Mouse (Mus musculus) cortical plate, adult 2 months (tissue): Measurements from ENCODE around the gene Cnn3. TPM values are rescaled to one million over a fixed set of nuclear protein-coding genes. Genes with fewer than 3 reads are reported as not detected.
A peak's percentile ranks its signal among the peaks of the same experiment; 100 is the strongest.

Experiments used
- H3K27ac ChIP-seq: fragments of 200-500 bp; 2 replicates; pipeline ENCODE4 v1.5.1; 2012; ENCODE audit warnings: low read length, control low read depth, inconsistent platforms; ENCODE audit not compliant: insufficient read depth
- H3K4me1 ChIP-seq: fragments of 200-500 bp; 2 replicates; pipeline ENCODE4 v1.6.1; 2011; ENCODE audit warnings: low read length; ENCODE audit not compliant: control insufficient read depth, insufficient read depth
- H3K4me3 ChIP-seq: fragments of 200-500 bp; 2 replicates; pipeline ENCODE4 v1.5.1; 2011; ENCODE audit warnings: mild to moderate bottlenecking, low read length, control low read depth; ENCODE audit not compliant: insufficient read depth
- CTCF ChIP-seq: fragments of 200-500 bp; IDR thresholded peaks from 2 replicates; pipeline ENCODE4 v1.5.1; 2011; ENCODE audit warnings: mild to moderate bottlenecking, control low read depth, low read length; ENCODE audit not compliant: insufficient read depth; ENCODE audit errors: extremely low read depth
- POLR2A ChIP-seq: fragments of 200-500 bp; IDR thresholded peaks from 2 replicates; pipeline ENCODE4 v1.6.1; 2011; ENCODE audit warnings: mild to moderate bottlenecking, low read length, control low read depth; ENCODE audit not compliant: insufficient read depth; ENCODE audit errors: extremely low read depth
- polyA plus RNA-seq: library from polyadenylated mRNA; depleted of rRNA; stranded (reverse); fragments of >200 nt; gene quantifications from 2 replicates; pipeline ENCODE4 v1.2.3, GENCODE M21; 2012; rRNA removed

Cnn3 gene
- polyA plus RNA-seq, result 121 and 130 TPM in 2 replicates

DNA sequence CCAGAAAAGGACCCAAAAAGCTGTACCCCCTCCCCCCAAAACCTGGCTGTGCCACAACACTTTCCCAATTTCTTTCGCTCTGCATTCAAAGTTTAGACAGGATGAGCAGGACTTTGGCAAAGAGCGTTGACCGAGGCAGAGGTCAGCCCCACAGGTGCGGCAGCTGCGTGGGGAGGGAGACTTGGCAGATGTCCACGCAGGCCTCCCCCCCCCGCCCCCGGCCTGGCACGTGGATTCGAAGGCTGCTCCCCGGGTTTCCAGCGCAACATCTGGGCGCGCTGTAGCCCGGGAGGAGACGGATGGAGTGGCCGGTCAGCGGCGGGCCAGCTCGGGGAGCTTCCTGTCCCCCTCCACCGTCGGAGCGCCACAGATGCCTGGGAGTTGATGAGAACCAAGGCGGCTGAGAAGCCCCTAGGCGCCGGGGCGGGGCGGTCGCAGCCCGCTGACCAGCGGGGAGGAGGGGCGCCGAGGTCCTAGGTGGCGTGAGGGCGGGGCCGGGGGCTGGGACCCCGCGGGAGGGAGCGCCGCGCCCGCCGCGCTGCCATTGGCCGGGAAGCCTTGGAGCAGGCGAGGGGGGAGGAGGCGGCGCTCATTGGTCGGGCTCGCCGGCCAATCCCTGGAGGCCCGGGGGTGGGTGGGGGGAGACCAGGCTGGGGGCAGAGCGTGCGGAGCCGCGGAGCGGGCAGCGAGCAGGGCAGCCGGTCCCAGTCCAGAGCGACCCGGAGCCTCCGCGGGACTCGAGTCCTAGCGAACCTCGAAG lies at the start of gene Cnn3:
Gene Cnn3, plus strand, starts transcription at position 637 of the 760 bp plus-strand sequence.
- Histone ChIP-seq H3K27ac (peak within 1 kb of the TSS; percentile 99), H3K4me1 (no peaks in the 10 kb centered on the region), H3K4me3 (peak within 1 kb of the TSS; percentile 54)
- TF ChIP-seq POLR2A (peak; percentile 63; the same call in 1 of the 2 replicates), CTCF (no peak)

GRCm38 (mm10) chr3:121378708-121379612 lies 47.3 kb upstream of the Cnn3 start:
- no peaks in the 10 kb centered on the region for H3K4me1 ChIP-seq
- no peak overlapping the region for H3K27ac ChIP-seq
- H3K4me3 ChIP-seq, result no peak overlapping the region
- TF ChIP-seq POLR2A, result no peak
- no peak for TF ChIP-seq CTCF

DNA sequence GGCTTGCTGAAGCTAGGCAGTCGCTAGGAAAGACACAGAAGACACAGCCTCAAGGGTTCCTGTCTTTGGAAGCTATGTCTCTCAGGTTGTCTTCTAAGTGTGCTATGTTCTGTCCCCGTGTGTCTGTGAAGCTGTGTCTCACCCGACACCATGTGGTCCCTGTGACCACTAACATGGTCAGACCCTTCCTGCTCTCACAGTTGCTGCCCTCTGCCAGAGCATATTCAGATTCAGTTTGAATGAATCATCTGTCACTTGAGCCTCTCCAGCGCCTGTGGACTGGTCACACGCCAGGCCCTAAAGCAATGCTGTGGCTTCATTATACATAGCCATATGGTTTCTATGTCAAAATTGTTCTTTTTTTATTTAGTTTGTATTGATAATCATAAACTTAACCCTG lies 46.6 kb upstream of the Cnn3 start:
- Histone ChIP-seq H3K4me1 (no peaks in the 10 kb centered on the region), H3K27ac (no peak overlapping the region), H3K4me3 (no peak overlapping the region)
- TF ChIP-seq POLR2A (no peak), CTCF (no peak)

DNA sequence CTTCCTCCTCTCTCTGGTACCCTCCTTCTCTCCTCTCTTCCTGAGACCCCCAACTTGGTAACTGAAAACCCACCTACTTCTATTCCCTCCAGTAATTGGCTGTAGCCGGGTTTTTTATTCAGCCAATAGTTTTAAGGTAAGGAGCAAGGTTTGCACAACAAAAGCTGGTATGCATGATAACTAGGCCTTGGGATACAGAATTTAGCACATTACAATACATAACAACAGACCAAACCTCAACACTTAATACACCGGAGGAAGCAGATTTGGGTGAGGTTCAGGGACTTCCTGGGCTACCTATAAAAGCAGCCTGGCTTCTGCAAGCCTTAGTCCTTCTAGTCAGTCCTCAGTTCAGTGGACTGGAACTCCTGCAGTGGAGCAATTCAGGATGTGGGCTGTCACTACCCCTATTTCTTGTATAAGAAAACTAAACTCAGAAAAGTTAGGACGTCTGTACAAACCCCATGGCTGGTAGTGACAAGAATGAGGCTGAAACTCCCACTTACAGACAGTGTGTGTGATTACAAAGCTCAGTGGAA lies 38.8 kb upstream of the Cnn3 start:
- Histone ChIP-seq H3K4me3 (no peak overlapping the region), H3K4me1 (no peaks in the 10 kb centered on the region), H3K27ac (no peak overlapping the region)
- no peak for TF ChIP-seq CTCF
- no peak for TF ChIP-seq POLR2A

GRCm38 (mm10) chr3:121389366-121389765 lies 36.9 kb upstream of the Cnn3 start:
- Histone ChIP-seq H3K27ac (no peak overlapping the region), H3K4me3 (no peak overlapping the region), H3K4me1 (no peaks in the 10 kb centered on the region)
- TF ChIP-seq CTCF (no peak), POLR2A (no peak)

GRCm38 (mm10) chr3:121389860-121390530 lies 36.3 kb upstream of the Cnn3 start:
- H3K4me3 ChIP-seq, result no peak overlapping the region

DNA sequence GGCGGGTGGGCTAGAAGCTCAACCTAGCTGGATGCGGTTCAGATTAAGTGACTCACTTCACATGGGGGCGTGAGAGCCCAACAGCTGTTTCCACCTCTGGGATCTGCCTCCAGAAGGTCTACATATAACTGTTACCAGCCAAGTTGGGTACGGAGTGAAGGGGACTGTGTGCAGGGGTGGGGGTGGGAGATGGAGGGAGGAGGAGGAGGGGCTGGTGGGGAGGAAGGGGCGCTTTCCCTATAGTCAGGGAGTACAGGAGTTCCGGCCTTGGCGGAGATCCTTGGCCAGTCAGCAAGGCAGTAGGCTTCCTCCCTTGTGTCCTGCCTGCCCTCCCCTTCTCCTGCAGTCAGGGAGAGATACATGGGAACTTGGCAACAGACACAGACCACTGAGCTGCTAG lies 35.6 kb upstream of the Cnn3 start:
- Histone ChIP-seq H3K4me1 (no peaks in the 10 kb centered on the region), H3K27ac (no peak overlapping the region), H3K4me3 (no peak overlapping the region)
- no peak for TF ChIP-seq CTCF
- no peak for TF ChIP-seq POLR2A

More at GRCm38 (mm10) chr3:121389860-121390530, 36.3 kb upstream of the Cnn3 start:
- H3K27ac ChIP-seq, result no peak overlapping the region
- TF ChIP-seq POLR2A (no peak), CTCF (no peak)
- no peaks in the 10 kb centered on the region for H3K4me1 ChIP-seq

DNA sequence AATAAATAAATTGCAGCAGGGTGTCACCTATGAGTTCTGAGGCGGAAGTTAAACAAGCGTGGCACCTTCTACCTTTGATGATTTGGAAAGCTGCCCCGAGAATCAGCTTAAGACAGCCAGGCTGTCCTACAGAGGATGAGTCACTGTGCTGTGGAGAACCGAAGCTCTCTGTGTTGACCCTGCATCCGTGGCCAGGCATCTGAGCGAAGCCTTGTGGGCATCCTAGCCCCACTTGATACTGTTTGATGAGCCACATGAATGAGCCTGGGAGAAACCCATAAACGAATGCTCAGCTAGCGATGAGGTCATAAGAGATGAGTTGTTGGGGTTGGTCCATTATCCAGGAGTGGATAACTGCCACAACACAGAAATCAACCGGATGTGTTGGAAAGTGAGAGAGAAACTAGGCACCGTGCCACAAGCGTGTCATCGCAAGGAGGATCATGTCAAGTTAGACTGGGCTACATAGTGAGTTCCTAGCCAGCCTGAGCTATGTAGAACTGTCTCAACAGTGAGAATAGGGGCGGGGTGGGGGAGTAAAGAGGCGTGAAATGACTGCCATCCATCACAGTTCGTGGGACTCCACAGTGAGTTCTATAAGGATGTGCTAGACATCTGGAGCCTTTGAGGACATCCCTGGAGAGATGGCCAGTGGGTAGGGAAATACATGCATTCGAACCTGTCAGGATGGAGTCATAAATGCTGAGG lies 30.6 kb upstream of the Cnn3 start:
- H3K4me3 ChIP-seq, result no peak overlapping the region
- TF ChIP-seq POLR2A (no peak), CTCF (no peak)
- H3K27ac ChIP-seq, result no peak overlapping the region
- H3K4me1 ChIP-seq, result no peaks in the 10 kb centered on the region

GRCm38 (mm10) chr3:121396561-121396960 lies 29.7 kb upstream of the Cnn3 start:
- H3K4me3 ChIP-seq, result no peak overlapping the region
- no peaks in the 10 kb centered on the region for H3K4me1 ChIP-seq
- no peak overlapping the region for H3K27ac ChIP-seq
- TF ChIP-seq POLR2A (no peak), CTCF (no peak)

- TF ChIP-seq POLR2A (no peak), CTCF (no peak)
- Histone ChIP-seq H3K4me1 (no peaks in the 10 kb centered on the region), H3K27ac (no peak overlapping the region), H3K4me3 (no peak overlapping the region)
Observed at GRCm38 (mm10) chr3:121397007-121397406, 29.3 kb upstream of the Cnn3 start.
